Mouse (Mus musculus) stomach, embryonic 16.5 days (tissue): Measurements from ENCODE around the gene Rab11a. TPM values are rescaled to one million over a fixed set of nuclear protein-coding genes. Genes with fewer than 3 reads are reported as not detected.
"Not testable (repeated sequence)": the region's sequence is repeated elsewhere in the genome, so short reads cannot be mapped to it uniquely, and the experiment has no call there.

Source experiments
- ATAC-seq: fragments of 200-750 bp; cut with Nextera tagmentation; 2 replicates; pipeline ENCODE4 v1.8.0; 2017; ENCODE audit warnings: moderate number of reproducible peaks, moderate TSS enrichment; ENCODE audit not compliant: insufficient read depth, low FRiP score
- H3K27ac ChIP-seq: fragments of 300-500 bp; sonication (generic); 2 replicates; pipeline ENCODE4 v1.5.1; 2014; ENCODE audit warnings: low read length
- H3K27me3 ChIP-seq: fragments of 300-500 bp; sonication (generic); 2 replicates; pipeline ENCODE4 v1.6.1; 2014; ENCODE audit warnings: low read length, control low read depth, mixed read lengths; ENCODE audit not compliant: control insufficient read depth, insufficient read depth
- H3K36me3 ChIP-seq: fragments of 300-500 bp; sonication (generic); 2 replicates; pipeline ENCODE4 v1.6.1; 2014; ENCODE audit warnings: low read length; ENCODE audit not compliant: control insufficient read depth, insufficient read depth
- H3K4me1 ChIP-seq: fragments of 300-500 bp; sonication (generic); 2 replicates; pipeline ENCODE4 v1.6.1; 2014; ENCODE audit warnings: low read length, control low read depth, mixed read lengths; ENCODE audit not compliant: control insufficient read depth, insufficient read depth
- H3K4me2 ChIP-seq: fragments of 300-500 bp; sonication (generic); 2 replicates; pipeline ENCODE4 v1.6.1; 2014; ENCODE audit warnings: low read depth, low read length, mixed read lengths
- H3K4me3 ChIP-seq: fragments of 300-500 bp; sonication (generic); replicated peaks from 2 replicates; pipeline ENCODE4 v1.5.1; 2014; ENCODE audit warnings: mild to moderate bottlenecking, low read length
- H3K9ac ChIP-seq: fragments of 300-500 bp; sonication (generic); 2 replicates; pipeline ENCODE4 v1.6.1; 2014; ENCODE audit warnings: low read length
- H3K9me3 ChIP-seq: fragments of 300-500 bp; sonication (generic); replicated peaks from 2 replicates; pipeline ENCODE4 v1.6.1; 2016; ENCODE audit warnings: low read length, control low read depth; ENCODE audit not compliant: control insufficient read depth
- WGBS: fragments of 180-500 bp; shearing (Covaris S2); extraction: QIAGEN DNeasy Blood & Tissue Kit; methylation state at CpG from one replicate; pipeline ENCODE4 v1.1.7; 2014; 5-methylcytosine and 5-hydroxymethylcytosine counted together
- polyA plus RNA-seq: library from polyadenylated mRNA; unstranded; fragments of >200 nt; fragmentation: Nextera tagmentation; extraction: Ambion mirVana; gene quantifications from 2 replicates; pipeline ENCODE4 v1.2.1, GENCODE M21; 2015

Gene Rab11a
- polyA plus RNA-seq, 1 experiment from 2014 or later: 535 TPM

DNA sequence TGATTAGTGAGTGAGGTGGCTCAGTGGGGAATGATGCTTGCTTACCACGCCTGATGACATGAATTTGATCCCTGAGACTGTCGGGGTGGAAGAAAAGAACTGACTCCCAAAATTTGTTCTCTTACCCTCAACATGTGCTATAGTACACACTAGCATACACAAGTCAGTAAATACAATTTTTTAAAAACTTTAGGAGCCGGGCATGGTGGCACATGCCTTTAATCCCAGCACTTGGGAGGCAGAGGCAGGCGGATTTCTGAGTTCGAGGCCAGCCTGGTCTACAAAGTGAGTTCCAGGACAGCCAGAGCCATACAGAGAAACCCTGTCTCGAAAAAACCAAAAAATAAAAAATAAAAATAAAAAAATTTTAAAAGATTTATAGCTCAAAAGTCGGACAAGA, 2.6 kb downstream of the Rab11a start:
- not testable (repeated sequence) for H3K27ac ChIP-seq, ATAC-seq, H3K4me2 ChIP-seq, H3K9me3 ChIP-seq, H3K4me3 ChIP-seq, H3K27me3 ChIP-seq, H3K9ac ChIP-seq, H3K36me3 ChIP-seq
- WGBS: 88% methylated on average over 7 of the region's 7 CpGs
- peaks cover 12% of the 10 kb centered on the region; the same call in 1 of the 2 replicates for H3K4me1 ChIP-seq

DNA sequence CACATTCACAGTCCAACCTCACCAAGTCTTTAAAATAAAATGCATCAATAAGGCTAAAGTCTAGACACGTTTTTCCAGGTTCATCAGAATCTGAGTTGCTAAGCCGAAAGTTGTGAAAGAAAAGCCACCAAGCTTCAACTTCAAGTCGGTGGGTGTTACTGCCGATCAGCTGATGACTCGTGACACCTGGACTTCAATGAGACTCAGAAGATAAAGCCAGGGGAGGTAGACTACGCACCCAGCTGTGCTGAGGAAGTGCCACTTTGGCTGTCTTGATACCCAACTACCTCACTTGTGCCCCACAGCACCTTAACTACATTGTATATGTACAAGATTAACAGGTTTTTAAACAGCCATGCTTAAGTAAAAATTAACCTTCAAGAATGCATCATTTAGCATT, 3.4 kb downstream of the Rab11a start:
- H3K27ac ChIP-seq: no peak overlapping the region
- H3K36me3 ChIP-seq: no peaks in the 10 kb centered on the region
- no peak overlapping the region for H3K4me3 ChIP-seq
- peaks cover 12% of the 10 kb centered on the region for H3K4me1 ChIP-seq
- no peak overlapping the region for H3K4me2 ChIP-seq
- no peaks in the 10 kb centered on the region for H3K27me3 ChIP-seq
- H3K9me3 ChIP-seq: no peaks in the 10 kb centered on the region
- no peak for ATAC-seq
- H3K9ac ChIP-seq: no peak overlapping the region
- WGBS: 60% methylated on average over 6 of the region's 6 CpGs

DNA sequence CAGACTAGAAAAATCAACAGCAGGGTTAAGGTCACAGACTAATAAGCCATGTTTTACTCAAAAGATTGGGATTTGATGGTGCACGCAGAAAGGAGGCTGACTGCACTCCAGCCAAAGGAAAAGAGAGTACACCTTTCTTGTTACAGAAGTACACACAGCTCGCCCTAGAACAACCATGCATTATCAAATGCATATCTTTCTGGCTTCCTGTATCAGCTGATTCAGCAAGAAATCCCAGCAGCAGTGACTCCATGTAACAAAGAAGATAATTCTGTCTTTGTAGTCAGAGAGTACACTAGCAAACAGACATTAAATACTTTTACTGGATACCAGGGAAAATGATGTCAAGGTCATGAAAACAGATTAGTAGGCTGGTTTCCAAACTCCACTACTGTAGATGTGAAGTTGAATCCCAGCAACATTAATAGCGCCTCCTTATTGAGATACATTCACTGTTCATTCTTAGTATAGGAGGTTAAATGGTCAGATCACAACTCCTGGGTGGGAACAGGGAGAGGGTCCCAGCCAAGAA, 6.5 kb downstream of the Rab11a start:
- no peak overlapping the region for H3K4me3 ChIP-seq

DNA sequence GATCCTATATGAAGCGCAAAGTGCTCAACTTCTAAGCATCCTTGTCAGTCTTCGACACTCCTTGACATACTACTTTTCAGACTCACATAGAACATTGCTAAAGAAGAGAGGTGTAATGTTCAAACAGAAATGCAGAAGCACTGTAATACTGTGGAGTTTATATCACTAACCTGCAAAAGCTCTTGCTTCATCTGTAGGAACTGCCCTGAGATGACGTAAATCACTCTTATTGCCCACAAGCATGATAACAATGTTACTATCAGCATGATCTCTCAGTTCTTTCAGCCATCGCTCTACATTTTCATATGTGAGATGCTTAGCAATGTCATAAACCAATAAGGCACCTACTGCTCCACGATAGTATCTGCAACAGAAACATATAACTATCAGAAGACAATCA, 11.1 kb downstream of the Rab11a start:
- Histone ChIP-seq H3K9ac (no peak overlapping the region), H3K27me3 (no peaks in the 10 kb centered on the region), H3K27ac (no peak overlapping the region), H3K4me2 (no peak overlapping the region), H3K9me3 (no peaks in the 10 kb centered on the region), H3K36me3 (peaks cover 10% of the 10 kb centered on the region; the same call in 1 of the 2 replicates), H3K4me3 (no peak overlapping the region), H3K4me1 (peaks cover 5% of the 10 kb centered on the region)
- no peak for ATAC-seq
- WGBS: 96% methylated on average over 5 of the region's 5 CpGs

More for the DNA sequence above, 6.5 kb downstream of the Rab11a start:
- no peak overlapping the region for H3K9ac ChIP-seq
- no peaks in the 10 kb centered on the region for H3K27me3 ChIP-seq
- peaks cover 11% of the 10 kb centered on the region for H3K4me1 ChIP-seq
- WGBS: 75% methylated on average over 3 of the region's 3 CpGs
- H3K9me3 ChIP-seq: no peaks in the 10 kb centered on the region
- H3K36me3 ChIP-seq: 0 out of 2 replicates have a peak, but pooled peaks cover 7% of the 10 kb centered on the region
- H3K4me2 ChIP-seq: no peak overlapping the region
- no peak for ATAC-seq
- H3K27ac ChIP-seq: no peak overlapping the region

DNA sequence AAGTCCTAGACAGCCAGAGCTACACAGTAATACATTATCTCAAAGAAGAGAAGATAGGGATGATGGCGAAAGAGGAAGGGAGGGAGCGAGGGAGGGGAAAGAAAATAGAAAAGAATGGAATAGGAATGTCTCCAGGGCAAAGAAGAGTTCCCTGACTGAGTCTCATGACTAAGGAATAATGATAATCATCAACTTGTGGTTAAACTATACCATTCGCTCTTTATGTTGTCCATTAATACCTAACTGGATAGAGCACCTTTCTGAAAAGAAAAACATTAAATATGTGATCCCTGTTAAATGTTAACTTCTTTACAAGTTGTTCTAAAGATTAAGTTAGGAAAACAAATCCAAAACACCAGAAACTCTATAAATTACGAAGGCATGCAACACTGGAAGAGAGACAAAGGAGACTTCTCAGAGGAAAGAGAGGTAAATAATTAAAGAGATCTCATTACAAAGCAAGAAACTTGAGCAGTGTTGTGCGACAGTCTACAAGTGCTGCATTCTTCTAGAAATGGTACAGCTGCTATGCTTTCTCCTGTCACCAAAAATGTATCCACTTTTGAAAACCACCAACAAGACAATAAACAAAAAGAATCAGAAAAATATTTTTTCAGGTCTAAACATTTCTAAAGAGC, 17.9 kb downstream of the Rab11a start:
- WGBS: 66% methylated on average over 5 of the region's 5 CpGs
- no peak overlapping the region for H3K9ac ChIP-seq
- no peaks in the 10 kb centered on the region for H3K27me3 ChIP-seq
- no peak overlapping the region for H3K4me3 ChIP-seq
- H3K4me2 ChIP-seq: no peak overlapping the region
- no peak overlapping the region for H3K27ac ChIP-seq
- H3K4me1 ChIP-seq: no peaks in the 10 kb centered on the region
- H3K36me3 ChIP-seq: peaks cover 5% of the 10 kb centered on the region; the same call in 1 of the 2 replicates
- H3K9me3 ChIP-seq: no peaks in the 10 kb centered on the region
- no peak for ATAC-seq

DNA sequence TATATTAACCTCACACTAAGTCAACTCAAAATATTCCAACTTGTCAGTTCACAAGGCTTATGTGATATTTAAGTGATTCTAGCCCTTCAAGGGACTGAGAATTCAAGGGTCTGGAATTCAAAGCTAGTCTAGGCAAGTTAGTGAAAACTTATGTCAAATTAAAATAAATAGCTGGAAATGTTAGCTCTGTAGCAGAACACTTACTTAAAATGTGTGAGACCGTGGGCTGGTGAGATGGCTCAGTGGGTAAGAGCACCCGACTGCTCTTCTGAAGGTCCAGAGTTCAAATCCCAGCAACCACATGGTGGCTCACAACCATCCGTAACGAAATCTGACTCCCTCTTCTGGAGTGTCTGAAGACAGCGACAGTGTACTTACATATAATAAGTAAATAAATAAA, 27.3 kb downstream of the Rab11a start:
- H3K4me1 ChIP-seq, H3K4me3 ChIP-seq, H3K9me3 ChIP-seq, ATAC-seq, H3K36me3 ChIP-seq, H3K4me2 ChIP-seq, H3K27ac ChIP-seq, H3K9ac ChIP-seq, H3K27me3 ChIP-seq: not testable (repeated sequence)
- 89% methylated on average over 3 of the region's 5 CpGs for WGBS

DNA sequence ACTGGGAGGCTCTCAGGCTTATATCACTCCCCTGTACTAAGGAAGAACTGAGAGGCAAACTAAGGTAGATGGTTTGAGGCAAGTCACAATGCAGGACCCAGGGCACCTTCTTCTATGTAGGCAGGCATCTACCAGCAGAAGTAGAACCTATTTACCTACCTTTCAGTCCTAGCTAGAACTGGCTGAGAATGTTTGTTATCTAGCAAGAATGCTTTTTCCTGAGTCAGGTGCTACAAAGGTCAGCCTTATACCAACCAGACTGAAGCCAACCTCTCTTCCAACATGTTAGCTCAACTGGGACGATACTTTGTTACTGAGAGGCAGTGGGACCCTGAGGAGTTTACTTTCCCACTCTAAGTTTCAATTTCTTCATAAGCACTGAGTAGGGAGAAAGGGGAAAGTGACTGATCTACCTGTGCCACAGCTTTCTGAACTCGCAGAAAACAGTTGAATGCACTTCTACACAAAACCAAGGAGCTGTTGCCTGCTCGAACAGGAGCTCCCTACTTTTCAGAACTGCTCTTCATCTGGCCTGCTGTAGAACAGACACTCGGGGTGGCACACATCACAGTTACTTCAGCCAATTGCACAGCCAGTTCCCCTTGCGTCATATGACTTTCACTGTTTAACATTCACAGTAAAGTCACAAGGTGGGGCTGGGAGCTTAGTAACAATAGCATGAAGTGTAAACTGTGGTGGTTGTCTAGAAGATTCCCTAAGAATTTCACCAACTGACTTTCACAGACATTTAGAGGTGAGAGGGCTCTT, 33.3 kb downstream of the Rab11a start:
- Histone ChIP-seq H3K4me1 (peaks cover 15% of the 10 kb centered on the region; the same call in 1 of the 2 replicates), H3K27me3 (no peaks in the 10 kb centered on the region), H3K36me3 (no peaks in the 10 kb centered on the region), H3K27ac (peak overlapping the region; percentile 20), H3K4me3 (no peak overlapping the region), H3K9me3 (no peaks in the 10 kb centered on the region), H3K9ac (no peak overlapping the region), H3K4me2 (no peak overlapping the region)
- WGBS: 74% methylated on average over 5 of the region's 5 CpGs
- ATAC-seq: no peak

DNA sequence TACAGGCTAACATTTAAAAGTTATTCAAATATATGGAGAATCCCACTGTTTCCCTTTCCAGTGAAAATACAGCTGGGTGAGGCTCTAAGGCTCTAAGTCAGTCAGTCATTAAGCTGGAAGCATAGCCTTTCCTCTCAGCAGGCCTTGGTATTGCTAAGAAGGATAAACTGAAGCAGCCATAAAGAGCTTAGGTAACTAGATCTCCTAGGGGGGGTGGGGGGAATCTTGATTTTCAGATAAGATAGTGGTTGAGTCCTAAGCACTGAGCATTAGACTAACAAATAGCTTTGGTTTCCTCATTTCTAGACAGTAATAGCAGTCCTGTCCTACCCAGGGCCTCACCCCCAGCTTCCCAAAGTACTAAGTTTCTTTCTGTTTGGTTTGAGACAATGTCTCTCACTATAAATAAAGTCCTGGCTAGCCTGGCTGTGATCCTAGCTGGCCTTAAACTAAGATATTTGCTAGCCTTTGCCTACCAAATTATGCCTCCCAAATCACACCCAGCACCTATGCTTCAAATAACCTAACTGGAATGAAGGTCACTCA, 34.1 kb downstream of the Rab11a start:
- no peak for ATAC-seq
- H3K9me3 ChIP-seq: no peaks in the 10 kb centered on the region
- no peaks in the 10 kb centered on the region for H3K27me3 ChIP-seq
- no peak overlapping the region for H3K9ac ChIP-seq
- peaks cover 15% of the 10 kb centered on the region; the same call in 1 of the 2 replicates for H3K4me1 ChIP-seq
- H3K36me3 ChIP-seq: no peaks in the 10 kb centered on the region
- H3K4me3 ChIP-seq: no peak overlapping the region
- no peak overlapping the region for H3K4me2 ChIP-seq
- peak overlapping the region; percentile 20 for H3K27ac ChIP-seq

DNA sequence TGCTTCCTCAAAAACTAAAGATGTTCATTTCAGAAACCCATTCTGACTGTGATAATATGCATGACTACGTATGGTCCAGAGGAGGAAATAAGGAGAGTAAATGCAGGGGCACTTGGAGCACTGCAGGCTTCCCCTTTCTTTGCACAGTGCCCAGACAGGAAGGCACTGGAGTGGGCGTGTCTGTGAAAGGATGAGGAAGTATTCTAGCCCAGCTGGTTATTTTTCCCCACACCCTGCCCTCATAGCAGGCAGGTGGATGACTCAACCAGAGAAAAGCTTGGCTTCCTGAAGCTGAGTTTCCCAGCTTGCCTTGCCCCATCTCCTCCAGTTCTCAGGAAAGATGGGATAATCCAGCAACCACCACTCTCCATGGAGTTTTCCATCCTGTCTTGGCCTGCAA, 34.6 kb downstream of the Rab11a start:
- Histone ChIP-seq H3K9me3 (no peaks in the 10 kb centered on the region), H3K36me3 (no peaks in the 10 kb centered on the region), H3K4me2 (no peak overlapping the region), H3K27me3 (no peaks in the 10 kb centered on the region), H3K4me3 (no peak overlapping the region), H3K4me1 (peaks cover 15% of the 10 kb centered on the region; the same call in 1 of the 2 replicates), H3K27ac (peak overlapping the region; percentile 20), H3K9ac (no peak overlapping the region)
- peak; percentile 92 for ATAC-seq
- 58% methylated on average over 2 of the region's 2 CpGs for WGBS
